Mouse (Mus musculus): ENCODE data around the gene Gm17019. TPM values are rescaled to one million over a fixed set of nuclear protein-coding genes. Genes with fewer than 3 reads are reported as not detected.
"Not testable (repeated sequence)": the region's sequence is repeated elsewhere in the genome, so short reads cannot be mapped to it uniquely, and the experiment has no call there.

Gm17019 gene
- polyA plus RNA-seq, 2 experiments: not detected

DNA sequence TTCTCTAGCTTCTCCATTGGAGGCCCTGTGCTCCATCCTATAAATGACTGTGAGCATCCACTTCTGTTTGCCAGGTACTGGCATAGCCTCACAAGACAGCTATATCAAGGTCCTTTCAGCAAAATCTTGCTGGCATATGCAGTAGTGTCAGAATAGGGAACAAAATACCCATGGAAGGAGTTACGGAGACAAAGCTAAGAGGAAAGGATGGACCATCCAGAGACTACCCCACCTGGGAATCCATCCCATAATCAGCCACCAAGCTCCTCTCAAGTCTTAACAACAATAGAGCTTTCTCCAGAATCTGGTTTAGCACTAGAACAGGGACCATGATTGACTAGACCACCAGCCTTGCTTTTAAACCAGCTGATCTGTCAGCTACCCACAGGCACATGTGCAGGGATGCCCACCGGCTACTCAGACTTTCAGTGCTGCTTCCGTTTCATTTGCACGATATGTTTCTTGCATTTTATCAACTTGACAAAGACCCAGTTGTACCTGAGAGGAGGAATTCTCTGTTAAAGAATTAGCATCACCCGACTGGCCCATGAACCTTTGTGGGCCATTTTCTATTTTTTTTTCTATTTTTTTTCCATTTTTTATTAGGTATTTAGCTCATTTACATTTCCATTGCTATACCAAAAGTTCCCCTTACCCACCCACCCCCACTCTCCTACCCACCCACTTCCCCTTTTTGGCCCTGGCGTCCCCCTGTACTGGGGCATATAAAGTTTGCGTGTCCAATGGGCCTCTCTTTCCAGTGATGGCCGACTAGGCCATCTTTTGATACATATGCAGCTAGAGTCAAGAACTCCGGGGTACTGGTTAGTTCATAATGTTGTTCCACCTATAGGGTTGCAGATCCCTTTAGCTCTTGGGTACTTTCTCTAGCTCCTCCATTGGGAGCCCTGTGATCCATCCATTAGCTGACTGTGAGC lies 12.3 kb upstream of the Gm17019 start:
- H3K4me3 ChIP-seq (replicated peaks; ENCODE audit: low read length); H3K4me2 ChIP-seq (replicated peaks; ENCODE audit: low read depth, low read length, severe bottlenecking); DNase-seq (ENCODE audit: low spot score); H3K9me3 ChIP-seq (ENCODE audit: control insufficient read depth, low read length); H3K9ac ChIP-seq (ENCODE audit: low read depth, low read length, severe bottlenecking); H3K4me1 ChIP-seq (ENCODE audit: control insufficient read depth, insufficient read depth, low read length); H3K36me3 ChIP-seq (ENCODE audit: control insufficient read depth, insufficient read depth, low read length); H3K27me3 ChIP-seq (ENCODE audit: control insufficient read depth, insufficient read depth, low read length); ATAC-seq (ENCODE audit: low FRiP score, low read depth); H3K27ac ChIP-seq (replicated peaks; ENCODE audit: low read depth, low read length): not testable (repeated sequence)
- 89% methylated on average over 5 of the region's 9 CpGs for WGBS

DNA sequence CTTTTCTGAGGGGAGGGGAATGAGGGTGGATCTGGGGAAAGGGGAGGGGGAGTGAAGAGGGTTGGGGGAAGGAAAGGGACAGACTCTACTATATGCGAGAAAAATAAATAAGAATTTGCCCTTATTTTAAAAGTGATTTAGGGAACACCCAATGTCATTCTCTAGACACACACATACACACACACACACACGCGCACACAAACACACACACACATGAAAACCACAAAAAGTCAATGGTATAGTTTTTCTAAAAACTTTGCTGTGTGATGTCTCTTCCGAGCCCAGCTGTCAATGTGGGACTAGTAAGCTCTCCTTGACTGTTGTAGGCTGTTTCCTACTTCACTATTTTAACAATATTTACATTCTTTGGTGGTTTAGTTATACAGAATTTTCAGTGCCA lies 8.0 kb upstream of the Gm17019 start:
- WGBS: 68% methylated on average over 3 of the region's 4 CpGs

GRCm38 (mm10) chr5:15039984-15040383 lies 7.2 kb upstream of the Gm17019 start:
- not testable (repeated sequence) for H3K4me1 ChIP-seq (ENCODE audit: control insufficient read depth, insufficient read depth, low read length); H3K27ac ChIP-seq (replicated peaks; ENCODE audit: low read depth, low read length); H3K4me3 ChIP-seq (replicated peaks; ENCODE audit: low read length); H3K36me3 ChIP-seq (ENCODE audit: control insufficient read depth, insufficient read depth, low read length); H3K4me2 ChIP-seq (replicated peaks; ENCODE audit: low read depth, low read length, severe bottlenecking); H3K9me3 ChIP-seq (ENCODE audit: control insufficient read depth, low read length); H3K27me3 ChIP-seq (ENCODE audit: control insufficient read depth, insufficient read depth, low read length); H3K9ac ChIP-seq (ENCODE audit: low read depth, low read length, severe bottlenecking)
- 84% methylated on average over 4 of the region's 4 CpGs for WGBS
- peak; percentile 80; the same call in 1 of the 2 replicates for ATAC-seq (ENCODE audit: low FRiP score, low read depth)
- peak; percentile 3 for DNase-seq (ENCODE audit: low spot score)

More for the DNA sequence above, 8.0 kb upstream of the Gm17019 start:
- H3K4me2 ChIP-seq (replicated peaks; ENCODE audit: low read depth, low read length, severe bottlenecking); H3K9ac ChIP-seq (ENCODE audit: low read depth, low read length, severe bottlenecking); H3K4me1 ChIP-seq (ENCODE audit: control insufficient read depth, insufficient read depth, low read length); H3K4me3 ChIP-seq (replicated peaks; ENCODE audit: low read length); ATAC-seq (ENCODE audit: low FRiP score, low read depth); H3K27me3 ChIP-seq (ENCODE audit: control insufficient read depth, insufficient read depth, low read length); H3K36me3 ChIP-seq (ENCODE audit: control insufficient read depth, insufficient read depth, low read length); DNase-seq (ENCODE audit: low spot score); H3K27ac ChIP-seq (replicated peaks; ENCODE audit: low read depth, low read length); H3K9me3 ChIP-seq (ENCODE audit: control insufficient read depth, low read length): not testable (repeated sequence)

GRCm38 (mm10) chr5:15024316-15024715 lies 8.5 kb downstream of the Gm17019 start:
- peaks cover 15% of the 10 kb centered on the region for H3K9me3 ChIP-seq (ENCODE audit: control insufficient read depth, low read length)
- DNase-seq (ENCODE audit: low spot score); ATAC-seq (ENCODE audit: low FRiP score, low read depth); H3K27me3 ChIP-seq (ENCODE audit: control insufficient read depth, insufficient read depth, low read length); H3K4me2 ChIP-seq (replicated peaks; ENCODE audit: low read depth, low read length, severe bottlenecking); H3K27ac ChIP-seq (replicated peaks; ENCODE audit: low read depth, low read length); H3K4me3 ChIP-seq (replicated peaks; ENCODE audit: low read length); H3K36me3 ChIP-seq (ENCODE audit: control insufficient read depth, insufficient read depth, low read length); H3K9ac ChIP-seq (ENCODE audit: low read depth, low read length, severe bottlenecking); H3K4me1 ChIP-seq (ENCODE audit: control insufficient read depth, insufficient read depth, low read length): not testable (repeated sequence)
- 86% methylated on average over 1 of the region's 1 CpGs for WGBS

DNA sequence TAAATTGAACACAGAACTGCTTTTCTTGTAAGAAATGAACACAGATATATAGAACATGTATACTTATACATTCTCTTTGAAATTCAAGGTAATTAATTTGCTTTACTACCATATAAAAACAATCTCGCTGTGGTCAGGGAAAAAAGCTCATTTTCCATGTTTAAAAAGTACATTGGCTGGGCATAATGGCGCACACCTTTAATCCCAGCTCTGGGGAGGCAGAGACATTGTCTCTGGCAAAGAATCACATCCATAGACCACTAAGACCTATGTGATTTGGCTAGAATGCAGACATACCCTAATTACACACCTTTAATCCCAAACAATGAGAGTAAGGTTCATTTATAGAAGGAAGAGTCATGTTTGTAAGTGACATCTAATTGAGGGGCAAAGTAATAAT lies 12.7 kb downstream of the Gm17019 start:
- WGBS: 67% methylated on average over 2 of the region's 2 CpGs
- ATAC-seq (ENCODE audit: low FRiP score, low read depth); DNase-seq (ENCODE audit: low spot score); H3K9ac ChIP-seq (ENCODE audit: low read depth, low read length, severe bottlenecking); H3K4me3 ChIP-seq (replicated peaks; ENCODE audit: low read length); H3K36me3 ChIP-seq (ENCODE audit: control insufficient read depth, insufficient read depth, low read length); H3K27me3 ChIP-seq (ENCODE audit: control insufficient read depth, insufficient read depth, low read length); H3K4me1 ChIP-seq (ENCODE audit: control insufficient read depth, insufficient read depth, low read length); H3K27ac ChIP-seq (replicated peaks; ENCODE audit: low read depth, low read length); H3K4me2 ChIP-seq (replicated peaks; ENCODE audit: low read depth, low read length, severe bottlenecking): not testable (repeated sequence)
- H3K9me3 ChIP-seq (ENCODE audit: control insufficient read depth, low read length): peaks cover 15% of the 10 kb centered on the region

- H3K9me3 ChIP-seq (ENCODE audit: control insufficient read depth, low read length): 0 out of 2 replicates have a peak, but pooled peaks cover 12% of the 10 kb centered on the region
- H3K4me3 ChIP-seq (replicated peaks; ENCODE audit: low read length); H3K27ac ChIP-seq (replicated peaks; ENCODE audit: low read depth, low read length); DNase-seq (ENCODE audit: low spot score); H3K36me3 ChIP-seq (ENCODE audit: control insufficient read depth, insufficient read depth, low read length); H3K9ac ChIP-seq (ENCODE audit: low read depth, low read length, severe bottlenecking); H3K4me1 ChIP-seq (ENCODE audit: control insufficient read depth, insufficient read depth, low read length); H3K27me3 ChIP-seq (ENCODE audit: control insufficient read depth, insufficient read depth, low read length); ATAC-seq (ENCODE audit: low FRiP score, low read depth); H3K4me2 ChIP-seq (replicated peaks; ENCODE audit: low read depth, low read length, severe bottlenecking): not testable (repeated sequence)
- WGBS: 86% methylated on average over 11 of the region's 11 CpGs
These were observed 21.9 kb downstream of the Gm17019 start for GRCm38 (mm10) chr5:15010639-15011582.

GRCm38 (mm10) chr5:15006907-15007306 lies 25.9 kb downstream of the Gm17019 start:
- H3K9ac ChIP-seq (ENCODE audit: low read depth, low read length, severe bottlenecking); H3K27ac ChIP-seq (replicated peaks; ENCODE audit: low read depth, low read length); ATAC-seq (ENCODE audit: low FRiP score, low read depth); H3K36me3 ChIP-seq (ENCODE audit: control insufficient read depth, insufficient read depth, low read length); H3K4me3 ChIP-seq (replicated peaks; ENCODE audit: low read length); DNase-seq (ENCODE audit: low spot score); H3K27me3 ChIP-seq (ENCODE audit: control insufficient read depth, insufficient read depth, low read length); H3K4me2 ChIP-seq (replicated peaks; ENCODE audit: low read depth, low read length, severe bottlenecking); H3K4me1 ChIP-seq (ENCODE audit: control insufficient read depth, insufficient read depth, low read length): not testable (repeated sequence)
- WGBS: 56% methylated on average over 3 of the region's 3 CpGs
- 0 out of 2 replicates have a peak, but pooled peaks cover 14% of the 10 kb centered on the region for H3K9me3 ChIP-seq (ENCODE audit: control insufficient read depth, low read length)
